Mouse (Mus musculus) bone marrow, adult 2 months (tissue): ENCODE data around the gene Foxp2. TPM values are rescaled to one million over a fixed set of nuclear protein-coding genes. Genes with fewer than 3 reads are reported as not detected.
A peak's percentile ranks its signal among the peaks of the same experiment; 100 is the strongest.

Experiments used
- H3K27ac ChIP-seq: fragments of 200-500 bp; 2 replicates; pipeline ENCODE4 v1.5.1; 2012; ENCODE audit warnings: low read depth, mild to moderate bottlenecking, control low read depth, inconsistent platforms, low read length; ENCODE audit not compliant: control insufficient read depth, poor library complexity, insufficient read depth
- H3K4me1 ChIP-seq: fragments of 200-500 bp; 2 replicates; pipeline ENCODE4 v1.6.1; 2011; ENCODE audit warnings: low read length; ENCODE audit not compliant: control insufficient read depth, insufficient read depth
- H3K4me3 ChIP-seq: fragments of 200-500 bp; replicated peaks from 2 replicates; pipeline ENCODE3; 2011; ENCODE audit warnings: mild to moderate bottlenecking, low read depth, low read length, control low read depth; ENCODE audit not compliant: control insufficient read depth
- CTCF ChIP-seq: fragments of 200-500 bp; IDR thresholded peaks from 2 replicates; pipeline ENCODE4 v1.5.1; 2011; ENCODE audit warnings: low read length, control low read depth; ENCODE audit not compliant: control insufficient read depth, insufficient read depth
- POLR2A ChIP-seq: fragments of 200-500 bp; IDR thresholded peaks from 2 replicates; pipeline ENCODE4 v1.6.1; 2011; ENCODE audit warnings: low read depth, mild to moderate bottlenecking, control low read depth, low read length, borderline replicate concordance; ENCODE audit not compliant: control insufficient read depth
- WGBS: fragments of 180-500 bp; shearing (Covaris S2); methylation state at CpG from one replicate; pipeline ENCODE4 v1.1.7; 2018; 5-methylcytosine and 5-hydroxymethylcytosine counted together
- polyA plus RNA-seq: library from polyadenylated mRNA; stranded (reverse); fragments of >200 nt; gene quantifications from 2 replicates; pipeline ENCODE4 v1.2.4, GENCODE M21; 2011; ENCODE audit warnings: low replicate concordance; ENCODE audit not compliant: missing spikeins, insufficient read depth, insufficient read length

Foxp2 gene
- 2.2 and 5.3 TPM in 2 replicates for polyA plus RNA-seq

DNA sequence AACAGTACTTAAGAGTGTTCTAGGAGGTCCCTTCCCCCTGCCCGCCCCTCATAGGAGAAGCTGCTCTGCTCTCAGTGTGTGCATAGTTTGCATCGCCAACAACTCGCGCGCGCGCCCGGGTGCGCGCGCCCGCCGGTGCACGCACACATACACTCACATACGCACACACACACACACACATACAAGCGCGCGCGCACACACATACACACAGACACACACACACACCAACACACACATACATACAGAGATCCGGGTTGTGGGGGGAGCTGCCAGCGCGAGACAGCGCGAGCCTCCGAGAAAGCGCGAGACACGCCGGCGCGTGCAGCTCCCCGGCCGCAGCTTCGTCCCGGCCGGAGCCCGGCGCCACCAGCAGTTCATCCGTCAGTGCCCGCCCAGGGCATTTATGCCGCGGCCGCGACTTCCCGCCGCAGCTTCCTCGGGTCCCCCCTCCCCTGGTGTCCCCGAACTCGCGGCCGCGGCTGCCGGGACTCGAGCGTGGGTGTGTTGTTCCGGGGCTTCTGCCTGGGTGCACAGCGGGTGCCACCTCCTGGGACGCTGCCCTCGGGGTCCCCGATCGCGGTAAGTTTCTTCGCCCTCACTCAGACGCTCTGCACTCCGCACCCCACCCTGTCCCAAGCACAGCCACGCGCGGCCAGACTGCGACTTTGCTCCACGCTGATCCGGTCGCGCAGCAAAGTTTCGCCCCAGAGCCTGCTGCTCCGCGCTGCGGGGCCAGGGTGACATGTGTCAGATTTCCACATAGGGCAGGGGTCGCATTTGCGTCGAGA lies at the start of gene Foxp2:
Gene Foxp2 (plus strand): TSS at position 167 of the 788 bp plus-strand sequence.
- WGBS: 1% methylated on average over 79 of the region's 80 CpGs
- Histone ChIP-seq H3K4me1 (no peaks in the 10 kb centered on the region), H3K4me3 (peak within 1 kb of the TSS; percentile 11), H3K27ac (no peak within 1 kb of the TSS)
- TF ChIP-seq CTCF (no peak), POLR2A (no peak)

DNA sequence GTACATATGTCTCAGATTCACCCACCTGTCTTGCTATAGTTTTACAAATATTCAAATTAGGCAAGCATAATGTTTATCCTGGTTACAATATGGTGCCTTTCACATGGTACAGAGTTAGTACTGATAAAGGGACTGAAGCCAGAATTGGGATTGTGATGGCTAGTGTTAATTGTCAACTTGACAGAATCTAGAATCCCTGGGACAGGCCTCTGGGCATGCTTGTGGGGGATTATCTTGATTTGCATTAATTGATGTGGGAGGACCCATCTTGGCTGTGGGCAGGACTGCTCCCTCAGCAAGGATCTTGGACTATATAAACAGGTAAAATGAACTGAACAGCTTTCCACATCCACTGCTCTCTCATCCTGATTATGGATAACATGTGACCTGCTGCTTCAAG lies 15.9 kb upstream of the Foxp2 start:
- no peak for TF ChIP-seq CTCF
- TF ChIP-seq POLR2A: no peak
- Histone ChIP-seq H3K4me3 (no peak overlapping the region), H3K27ac (no peak overlapping the region), H3K4me1 (no peaks in the 10 kb centered on the region)

DNA sequence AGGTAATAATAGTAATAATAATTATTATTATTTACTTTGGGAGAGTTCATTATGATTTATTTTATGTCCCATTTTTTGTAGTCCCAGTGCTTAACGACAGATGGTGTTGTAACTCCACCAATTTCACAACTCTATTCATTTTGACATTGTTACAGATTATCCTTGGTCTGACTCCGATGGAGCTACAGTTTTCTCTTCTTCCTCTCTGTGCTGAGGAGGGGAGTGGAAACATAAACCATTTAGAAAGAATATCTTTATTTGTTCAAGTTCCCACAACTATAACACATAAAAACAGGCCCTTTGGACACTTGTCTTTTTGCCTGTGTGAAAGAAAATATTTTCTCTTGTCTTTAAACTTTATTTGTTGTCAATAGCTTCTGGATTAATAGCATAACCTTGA lies 4.1 kb upstream of the Foxp2 start:
- H3K4me3 ChIP-seq: no peak overlapping the region
- no peak overlapping the region for H3K27ac ChIP-seq
- WGBS: 7% methylated on average over 2 of the region's 2 CpGs
- no peaks in the 10 kb centered on the region for H3K4me1 ChIP-seq
- TF ChIP-seq CTCF: no peak
- TF ChIP-seq POLR2A: no peak

DNA sequence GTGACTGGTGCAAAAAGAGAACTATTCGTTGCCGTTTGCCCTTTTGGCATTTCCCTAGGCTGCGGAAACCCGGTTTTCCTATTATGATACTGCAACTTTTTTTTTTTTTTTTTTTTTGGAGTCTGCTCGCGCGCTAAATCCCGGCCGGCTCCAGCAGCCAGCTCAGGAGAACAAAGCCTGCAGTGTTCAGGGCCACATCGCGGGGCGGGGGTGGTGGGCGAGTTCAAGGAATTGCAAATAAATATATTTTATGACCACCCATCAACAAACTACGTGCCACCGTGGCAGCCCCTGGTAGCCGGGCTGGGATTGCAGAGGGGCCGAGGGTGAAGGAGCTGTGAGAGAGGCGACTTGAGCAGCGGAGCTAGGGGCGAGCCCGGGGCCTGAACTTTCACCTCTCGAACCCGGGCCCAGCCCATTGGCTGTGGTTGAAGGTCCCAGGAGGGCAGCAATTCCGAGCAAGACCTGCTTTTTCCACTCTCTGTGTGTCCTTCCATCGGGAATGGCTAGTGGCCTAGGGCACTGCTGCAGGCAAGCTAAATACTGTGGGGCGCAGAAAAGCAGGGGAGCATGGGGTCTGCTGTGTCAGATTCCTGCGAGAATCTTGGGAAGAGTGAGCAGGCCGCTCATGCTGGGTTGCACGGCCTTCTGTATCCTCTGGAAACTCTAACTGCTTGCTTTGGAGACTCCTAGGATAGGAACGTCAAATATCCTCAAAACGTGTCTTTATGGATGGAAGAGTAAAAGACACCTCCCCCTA lies 2.9 kb upstream of the Foxp2 start:
- Histone ChIP-seq H3K4me3 (no peak overlapping the region), H3K4me1 (no peaks in the 10 kb centered on the region), H3K27ac (no peak overlapping the region)
- TF ChIP-seq CTCF (no peak), POLR2A (no peak)
- WGBS: 13% methylated on average over 31 of the region's 31 CpGs

DNA sequence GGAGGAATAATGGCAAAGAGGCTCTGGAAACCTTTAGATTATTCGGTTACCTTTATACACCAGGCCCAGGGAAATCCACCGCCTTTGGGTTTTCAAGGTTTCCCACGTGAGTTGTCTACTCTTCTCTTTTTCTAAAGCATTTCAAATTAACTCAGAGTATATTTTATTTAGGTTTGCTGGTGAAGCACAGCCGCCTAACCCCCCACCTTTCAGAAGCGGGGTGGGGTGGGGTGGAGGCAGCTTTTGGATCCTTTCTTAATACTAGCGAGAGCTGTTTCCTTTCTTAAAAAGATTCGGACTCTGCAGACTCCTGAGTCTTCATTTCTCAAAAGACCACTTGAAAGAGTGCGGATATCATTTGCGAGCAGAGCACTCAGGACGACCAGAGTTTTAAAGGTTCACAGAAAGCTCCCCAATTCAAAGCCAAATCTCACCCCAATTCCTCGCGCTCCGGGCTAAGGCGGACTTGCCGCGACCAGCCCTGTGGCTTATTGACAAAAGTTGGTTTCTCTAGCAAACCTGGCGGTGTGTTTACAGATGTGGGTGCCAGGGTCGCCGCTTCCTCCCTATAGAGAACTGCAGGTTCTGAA lies 2.0 kb upstream of the Foxp2 start:
- Histone ChIP-seq H3K4me3 (no peak overlapping the region), H3K27ac (no peak overlapping the region), H3K4me1 (no peaks in the 10 kb centered on the region)
- TF ChIP-seq POLR2A: no peak
- TF ChIP-seq CTCF: no peak
- WGBS: 5% methylated on average over 19 of the region's 19 CpGs

DNA sequence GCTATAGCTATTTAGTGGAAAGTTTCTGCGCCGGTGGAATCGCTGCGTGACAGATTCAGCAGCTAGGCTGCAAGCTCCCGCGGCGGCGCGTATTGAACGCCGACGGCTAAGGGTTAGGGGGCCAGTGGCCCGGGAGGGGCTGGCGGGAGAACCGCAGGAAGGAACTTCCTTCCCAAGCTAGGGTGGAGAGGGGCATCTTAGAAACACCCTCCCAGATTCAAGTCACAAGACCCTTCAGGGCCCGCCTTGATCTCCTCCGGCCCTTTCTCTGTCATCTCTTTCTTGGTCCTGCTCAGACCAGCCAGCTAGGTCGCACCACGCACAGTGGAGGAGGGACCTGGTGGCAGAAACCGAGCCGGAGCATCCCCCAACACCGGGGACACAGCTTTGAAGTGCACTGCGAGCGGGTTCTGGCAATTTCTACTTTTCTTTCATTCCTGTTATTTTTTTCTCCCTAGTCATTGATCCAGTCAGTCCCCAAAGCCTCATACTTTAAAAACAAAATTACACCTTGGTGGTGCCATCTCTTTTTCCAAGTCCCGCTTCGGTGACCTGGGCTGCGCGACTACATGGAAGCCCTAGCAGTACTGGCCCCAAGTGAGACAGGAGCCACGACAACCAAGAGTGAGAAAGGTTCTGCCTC lies 1.1 kb upstream of the Foxp2 start:
- no peak for TF ChIP-seq POLR2A
- TF ChIP-seq CTCF: no peak
- no peak overlapping the region for H3K4me3 ChIP-seq
- H3K4me1 ChIP-seq: no peaks in the 10 kb centered on the region
- under 1% methylated on average over 29 of the region's 29 CpGs for WGBS
- no peak overlapping the region for H3K27ac ChIP-seq

DNA sequence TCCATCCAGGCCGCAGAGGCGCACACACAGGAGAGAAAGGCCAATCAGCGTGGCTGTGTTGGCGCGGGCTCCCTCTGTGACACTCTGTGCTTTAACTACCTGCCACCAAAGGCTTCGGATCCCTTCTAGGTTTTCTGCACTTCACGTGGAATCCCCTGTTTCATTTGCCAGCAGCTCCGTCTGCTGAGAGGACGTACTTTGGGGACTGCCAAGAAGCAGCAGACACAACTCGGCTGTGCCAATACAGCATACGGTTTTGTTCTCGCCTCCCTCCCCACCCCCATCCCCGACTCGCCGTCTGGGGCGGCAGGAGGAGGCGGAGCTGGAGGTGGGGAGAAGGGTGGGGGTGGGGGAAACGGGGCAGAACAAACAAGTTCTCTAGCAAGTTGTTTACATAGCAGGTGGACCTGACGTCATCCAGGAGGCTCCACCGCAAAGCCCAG lies 549 bp upstream of the Foxp2 start:
- WGBS: 1% methylated on average over 20 of the region's 20 CpGs
- TF ChIP-seq CTCF (no peak), POLR2A (no peak)
- no peak overlapping the region for H3K27ac ChIP-seq
- no peak overlapping the region for H3K4me3 ChIP-seq
- no peaks in the 10 kb centered on the region for H3K4me1 ChIP-seq

DNA sequence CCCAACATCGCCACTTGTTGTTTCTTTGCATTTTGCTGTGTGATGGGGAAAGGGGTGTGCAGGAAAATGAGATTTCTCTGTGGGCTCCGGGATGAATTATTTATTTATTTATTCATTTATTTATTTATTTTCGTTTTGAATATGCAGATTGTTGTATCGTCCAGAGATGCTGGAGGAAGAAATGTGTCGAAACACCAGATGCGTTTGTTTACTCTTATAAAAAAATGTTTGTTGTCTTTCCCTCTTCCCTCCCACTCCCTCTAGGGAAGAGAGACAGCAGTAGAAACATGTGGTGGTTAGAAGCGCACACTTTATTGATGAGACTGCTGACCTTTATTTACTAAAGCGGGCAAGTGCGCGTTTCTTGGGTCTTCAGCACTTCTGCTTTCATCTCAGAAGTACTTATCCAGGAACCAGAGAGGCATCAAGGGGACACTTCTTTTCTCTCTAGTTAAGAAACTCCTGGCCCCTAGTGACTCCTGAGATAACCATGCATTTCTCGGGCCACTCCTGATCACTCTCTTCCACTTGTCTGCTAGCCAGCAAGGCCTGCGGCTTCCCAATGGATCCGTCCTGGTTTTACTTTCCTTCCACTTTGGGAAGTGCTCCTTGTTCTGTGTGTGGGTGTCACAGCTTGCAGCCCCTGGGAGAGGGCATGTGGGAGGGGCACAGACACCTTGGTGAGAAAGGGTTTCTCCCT lies 972 bp downstream of the Foxp2 start:
- TF ChIP-seq CTCF (no peak), POLR2A (no peak)
- whole genome bisulfite sequencing: 10% methylated on average over 13 of the region's 13 CpGs
- Histone ChIP-seq H3K4me3 (no peak overlapping the region), H3K4me1 (no peaks in the 10 kb centered on the region), H3K27ac (no peak overlapping the region)
